Comparison of ENCODE assay signal across 8 mouse cellular contexts in the genomic region with DNA sequence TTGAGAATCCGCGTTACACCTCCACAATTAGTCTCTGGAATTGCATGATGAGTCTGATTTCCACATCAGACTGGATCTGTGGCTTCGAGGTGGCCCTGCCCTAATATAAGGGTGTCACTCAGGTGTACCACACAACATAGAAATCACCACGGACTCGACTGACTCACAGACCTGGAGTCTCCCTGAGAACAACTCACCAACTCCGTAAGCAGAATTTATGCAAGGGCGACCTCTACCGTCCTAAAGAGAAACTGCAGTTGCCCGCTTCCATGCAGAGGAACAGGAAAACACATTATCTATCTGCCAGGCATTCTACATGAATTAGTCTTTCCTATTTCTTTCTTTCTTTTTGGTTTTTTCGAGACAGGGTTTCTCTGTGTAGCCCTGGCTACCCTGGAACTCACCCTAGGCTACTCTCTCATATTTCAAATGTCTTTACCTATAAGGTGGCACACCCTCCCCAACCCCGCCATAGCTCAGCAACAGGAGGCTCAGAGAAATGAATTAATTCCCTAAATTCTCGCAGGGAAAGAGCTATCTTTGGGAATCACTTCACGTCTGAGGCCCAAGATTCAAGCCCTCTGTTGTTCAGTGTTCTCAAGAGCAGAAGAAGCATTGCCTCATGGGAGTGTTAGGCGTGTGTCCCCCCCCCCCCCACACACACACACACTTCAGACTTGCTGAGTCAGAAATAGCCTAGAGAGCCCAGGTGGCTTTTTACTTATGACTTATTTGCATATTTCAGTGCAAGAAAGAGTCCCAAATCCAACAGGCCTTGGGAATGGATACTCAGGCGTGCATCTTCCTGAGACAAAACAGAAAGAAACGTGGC. TPM values are rescaled to one million over a fixed set of nuclear protein-coding genes. Genes with fewer than 3 reads are reported as not detected.
DNase-seq lines count a peak whose midpoint lies in the region; ATAC-seq and TF ChIP-seq lines count a peak whose summit lies in the region.

No protein-coding gene starts in this region.

- no peak for TF ChIP-seq POLR2A in spleen, adult 2 months (IDR thresholded peaks at IDR 0.05; ENCODE audit: low read depth, low read length)

- peak overlapping the region; percentile 50 for H3K9ac ChIP-seq in embryonic facial prominence, embryonic 14.5 days (ENCODE audit: low read depth, low read length)
- peak overlapping the region; percentile 45; the same call in 1 of the 2 replicates for H3K9ac ChIP-seq in limb, embryonic 12.5 days (replicated peaks)
- H3K9ac ChIP-seq in midbrain, embryonic 15.5 days = peak overlapping the region; percentile 23; the same call in 1 of the 2 replicates

- peak; percentile 84; the same call in 1 of the 2 replicates for TF ChIP-seq CTCF in spleen, adult 2 months (IDR thresholded peaks at IDR 0.05; ENCODE audit: extremely low read depth, insufficient read depth, insufficient read length, insufficient replicate concordance)

- no peak overlapping the region; the same call in 1 of the 2 replicates for H3K27ac ChIP-seq in embryonic facial prominence, embryonic 14.5 days (replicated peaks; ENCODE audit: low read depth, low read length)
- H3K27ac ChIP-seq in limb, embryonic 12.5 days = peak overlapping the region; percentile 24; the same call in 1 of the 2 replicates
- H3K27ac ChIP-seq in midbrain, embryonic 15.5 days = no peak overlapping the region
- H3K27ac ChIP-seq in spleen, adult 2 months (ENCODE audit: insufficient read depth, low read length) = no peak overlapping the region

- H3K27me3 ChIP-seq in embryonic facial prominence, embryonic 14.5 days (replicated peaks; ENCODE audit: control insufficient read depth, insufficient read depth, low read length) = no peaks in the 10 kb centered on the region
- H3K27me3 ChIP-seq in limb, embryonic 12.5 days = no peaks in the 10 kb centered on the region
- H3K27me3 ChIP-seq in midbrain, embryonic 15.5 days (replicated peaks) = no peaks in the 10 kb centered on the region
- no peaks in the 10 kb centered on the region for H3K27me3 ChIP-seq in spleen, adult 2 months (ENCODE audit: control insufficient read depth, insufficient read depth, low read length)

- H3K36me3 ChIP-seq in embryonic facial prominence, embryonic 14.5 days (ENCODE audit: control insufficient read depth, insufficient read depth, low read length) = peaks cover 14% of the 10 kb centered on the region; the same call in 1 of the 2 replicates
- peaks cover 9% of the 10 kb centered on the region; the same call in 1 of the 2 replicates for H3K36me3 ChIP-seq in limb, embryonic 12.5 days
- 0 out of 2 replicates have a peak, but pooled peaks cover 3% of the 10 kb centered on the region for H3K36me3 ChIP-seq in midbrain, embryonic 15.5 days (replicated peaks)
- H3K36me3 ChIP-seq in spleen, adult 2 months (ENCODE audit: control insufficient read depth, insufficient read depth, low read length) = peaks cover 4% of the 10 kb centered on the region

- H3K4me2 ChIP-seq in embryonic facial prominence, embryonic 14.5 days (ENCODE audit: low read depth, low read length) = peak overlapping the region; percentile 54
- H3K4me2 ChIP-seq in limb, embryonic 12.5 days = peak overlapping the region; percentile 60
- H3K4me2 ChIP-seq in midbrain, embryonic 15.5 days = peak overlapping the region; percentile 46

- H3K4me3 ChIP-seq in embryonic facial prominence, embryonic 14.5 days (ENCODE audit: low read depth, low read length) = peak overlapping the region; percentile 34
- H3K4me3 ChIP-seq in limb, embryonic 12.5 days (replicated peaks) = peak overlapping the region; percentile 44
- H3K4me3 ChIP-seq in midbrain, embryonic 15.5 days = peak overlapping the region; percentile 33
- H3K4me3 ChIP-seq in spleen, adult 2 months (ENCODE audit: extremely low read depth, insufficient read depth, insufficient read length) = no peak overlapping the region

- DNase-seq in 3T3-L1 (ENCODE audit: low read depth, low spot score) = peak; percentile 97
- peak; percentile 52 to 67 for DNase-seq in adrenal gland, postnatal 4 days (ENCODE audit: low spot score in 2 of 2)
- DNase-seq in embryonic facial prominence, embryonic 14.5 days (ENCODE audit: low spot score) = peak; percentile 84
- DNase-seq in heart, adult 8-10 months (ENCODE audit: low spot score) = peak; percentile 87
- DNase-seq in kidney, adult 8-10 months = peak; percentile 64 to 91
- DNase-seq in spleen, adult 2 months (ENCODE audit: low read depth in 1 of 2, low spot score in 2 of 2) = peak; percentile 50 to 80

- H3K9me3 ChIP-seq in embryonic facial prominence, embryonic 14.5 days (ENCODE audit: control insufficient read depth, low read length) = no peaks in the 10 kb centered on the region
- no peaks in the 10 kb centered on the region for H3K9me3 ChIP-seq in limb, embryonic 12.5 days
- no peaks in the 10 kb centered on the region for H3K9me3 ChIP-seq in midbrain, embryonic 15.5 days

- peaks cover 4% of the 10 kb centered on the region; the same call in 1 of the 2 replicates for H3K4me1 ChIP-seq in embryonic facial prominence, embryonic 14.5 days (ENCODE audit: control insufficient read depth, insufficient read depth, low read length)
- peaks cover 5% of the 10 kb centered on the region; the same call in 1 of the 2 replicates for H3K4me1 ChIP-seq in limb, embryonic 12.5 days (replicated peaks)
- peaks cover 11% of the 10 kb centered on the region for H3K4me1 ChIP-seq in midbrain, embryonic 15.5 days
- no peaks in the 10 kb centered on the region for H3K4me1 ChIP-seq in spleen, adult 2 months (ENCODE audit: control insufficient read depth, insufficient read depth, insufficient read length)

- peak; percentile 75 for ATAC-seq in embryonic facial prominence, embryonic 14.5 days (ENCODE audit: low read depth)
- ATAC-seq in limb, embryonic 12.5 days (ENCODE audit: insufficient number of reproducible peaks, insufficient read depth, low FRiP score, low TSS enrichment, low read depth) = peak; percentile 63; the same call in 1 of the 2 replicates
- ATAC-seq in midbrain, embryonic 15.5 days (replicated peaks) = peak; percentile 85

- WGBS in embryonic facial prominence, embryonic 14.5 days = 15% methylated on average over 16 of the region's 16 CpGs
- 15% methylated on average over 16 of the region's 16 CpGs for WGBS in limb, embryonic 12.5 days
- WGBS in midbrain, embryonic 15.5 days = 13% methylated on average over 16 of the region's 16 CpGs
- 22% methylated on average over 16 of the region's 16 CpGs for WGBS in spleen, adult 2 months

RNA-seq across cellular contexts. Expression of a gene that starts 7.7 kb away (rescaled TPM):
- 100 to 1,000 TPM; 175 to 183 TPM for total RNA-seq in adrenal gland, postnatal 4 days (2021)
- 322 and 341 TPM in 2 replicates for polyA plus RNA-seq in embryonic facial prominence, embryonic 14.5 days (2014; fragmentation: Nextera tagmentation; extraction: Ambion mirVana)
- total RNA-seq in heart, adult 8-10 months (2022) = 100 to 1,000 TPM in 1 of 4 experiments, 10 to 100 TPM in 3; 63.8 to 106 (median 80.1) TPM
- 404 and 454 TPM in 2 replicates for polyA plus RNA-seq in limb, embryonic 12.5 days (2016; fragmentation: Nextera tagmentation; extraction: Ambion mirVana)
- polyA plus RNA-seq in midbrain, embryonic 15.5 days (2015; fragmentation: Nextera tagmentation; extraction: Ambion mirVana) = 196 and 201 TPM in 2 replicates
- polyA plus RNA-seq in spleen, adult 2 months (2012; rRNA removed) = 21.6 and 24.9 TPM in 2 replicates

RNA-seq across cellular contexts. Expression of a gene that starts 20.5 kb away (rescaled TPM):
- 10 to 100 TPM; 25.3 to 25.5 TPM for total RNA-seq in adrenal gland, postnatal 4 days (2021)
- 13.1 and 15.3 TPM in 2 replicates for polyA plus RNA-seq in embryonic facial prominence, embryonic 14.5 days (2014; fragmentation: Nextera tagmentation; extraction: Ambion mirVana)
- total RNA-seq in heart, adult 8-10 months (2022) = 10 to 100 TPM; 11.2 to 13.5 (median 12.4) TPM
- 12.0 and 13.6 TPM in 2 replicates for polyA plus RNA-seq in limb, embryonic 12.5 days (2016; fragmentation: Nextera tagmentation; extraction: Ambion mirVana)
- 30.3 and 32.2 TPM in 2 replicates for polyA plus RNA-seq in midbrain, embryonic 15.5 days (2015; fragmentation: Nextera tagmentation; extraction: Ambion mirVana)
- 14.9 and 20.1 TPM in 2 replicates for polyA plus RNA-seq in spleen, adult 2 months (2012; rRNA removed)

RNA-seq across cellular contexts. Expression of a gene that starts 25.6 kb away (rescaled TPM):
- total RNA-seq in adrenal gland, postnatal 4 days (2021) = 100 to 1,000 TPM; 193 to 230 TPM
- polyA plus RNA-seq in embryonic facial prominence, embryonic 14.5 days (2014; fragmentation: Nextera tagmentation; extraction: Ambion mirVana) = 75.4 and 93.6 TPM in 2 replicates
- 100 to 1,000 TPM in 2 of 4 experiments, 10 to 100 TPM in 2; 92.8 to 123 (median 107) TPM for total RNA-seq in heart, adult 8-10 months (2022)
- polyA plus RNA-seq in limb, embryonic 12.5 days (2016; fragmentation: Nextera tagmentation; extraction: Ambion mirVana) = 91.3 and 109 TPM in 2 replicates
- polyA plus RNA-seq in midbrain, embryonic 15.5 days (2015; fragmentation: Nextera tagmentation; extraction: Ambion mirVana) = 48.8 and 50.8 TPM in 2 replicates
- polyA plus RNA-seq in spleen, adult 2 months (2012; rRNA removed) = 68.2 and 74.1 TPM in 2 replicates

RNA-seq across cellular contexts. Expression of a gene that starts 55.5 kb away (rescaled TPM):
- total RNA-seq in adrenal gland, postnatal 4 days (2021) = 100 to 1,000 TPM; 160 to 170 TPM
- polyA plus RNA-seq in embryonic facial prominence, embryonic 14.5 days (2014; fragmentation: Nextera tagmentation; extraction: Ambion mirVana) = 61.9 and 71.2 TPM in 2 replicates
- total RNA-seq in heart, adult 8-10 months (2022) = 100 to 1,000 TPM; 775 to 831 (median 786) TPM
- 169 and 193 TPM in 2 replicates for polyA plus RNA-seq in limb, embryonic 12.5 days (2016; fragmentation: Nextera tagmentation; extraction: Ambion mirVana)
- polyA plus RNA-seq in midbrain, embryonic 15.5 days (2015; fragmentation: Nextera tagmentation; extraction: Ambion mirVana) = 206 and 210 TPM in 2 replicates
- 38.4 and 45.5 TPM in 2 replicates for polyA plus RNA-seq in spleen, adult 2 months (2012; rRNA removed)
